Mouse (Mus musculus): ENCODE measurements around the gene Esyt1. TPM values are rescaled to one million over a fixed set of nuclear protein-coding genes. Genes with fewer than 3 reads are reported as not detected.

The Esyt1 gene
- 98.5 TPM for polyA plus RNA-seq (2014; fragmentation: Illumina TruSeq; extraction: RNeasy Lipid Tissue Mini Kit (QIAGEN cat#74804); ENCODE audit: low read depth, low replicate concordance)

GRCm38 (mm10) chr10:128525671-128526308, at the start of gene Esyt1:
Esyt1 (minus strand) TSS chr10:128525871.

GRCm38 (mm10) chr10:128565788-128566531, 40.3 kb upstream of the Esyt1 start, which contains the start of gene Pa2g4:
Pa2g4 (minus strand) TSS chr10:128565987.

GRCm38 (mm10) chr10:128548947-128549681, 23.4 kb upstream of the Esyt1 start, which contains the start of gene Rpl41:
Rpl41 (minus strand) TSS chr10:128549305.

GRCm38 (mm10) chr10:128547361-128548032, 21.8 kb upstream of the Esyt1 start, which contains the start of gene Zc3h10:
Zc3h10 (minus strand) TSS chr10:128547774.

GRCm38 (mm10) chr10:128498590-128498989, 27.1 kb downstream of the Esyt1 start, which contains the start of gene Myl6b:
Myl6b (minus strand) TSS chr10:128498685.

GRCm38 (mm10) chr10:128493695-128494666, 31.7 kb downstream of the Esyt1 start, which contains the start of gene Myl6:
Myl6 (minus strand) TSS chr10:128494145.

Other genes starting within 250 kb of the Esyt1 start
- gene Il23a, start 227.1 kb downstream of the Esyt1 start, polyA plus RNA-seq (2014; fragmentation: Illumina TruSeq; extraction: RNeasy Lipid Tissue Mini Kit (QIAGEN cat#74804); ENCODE audit: low read depth, low replicate concordance): 0.52 TPM
- gene Pan2, start 222.5 kb downstream of the Esyt1 start, polyA plus RNA-seq (2014; fragmentation: Illumina TruSeq; extraction: RNeasy Lipid Tissue Mini Kit (QIAGEN cat#74804); ENCODE audit: low read depth, low replicate concordance): 18.7 TPM
- 146 TPM for gene Cnpy2, start 203.4 kb downstream of the Esyt1 start, polyA plus RNA-seq (2014; fragmentation: Illumina TruSeq; extraction: RNeasy Lipid Tissue Mini Kit (QIAGEN cat#74804); ENCODE audit: low read depth, low replicate concordance)
- 162 TPM for gene Cs, start 188.1 kb downstream of the Esyt1 start, polyA plus RNA-seq (2014; fragmentation: Illumina TruSeq; extraction: RNeasy Lipid Tissue Mini Kit (QIAGEN cat#74804); ENCODE audit: low read depth, low replicate concordance)
- 39.7 TPM for gene Coq10a, start 156.9 kb downstream of the Esyt1 start, polyA plus RNA-seq (2014; fragmentation: Illumina TruSeq; extraction: RNeasy Lipid Tissue Mini Kit (QIAGEN cat#74804); ENCODE audit: low read depth, low replicate concordance)
- 26.0 TPM for gene Ankrd52, start 148.8 kb downstream of the Esyt1 start, polyA plus RNA-seq (2014; fragmentation: Illumina TruSeq; extraction: RNeasy Lipid Tissue Mini Kit (QIAGEN cat#74804); ENCODE audit: low read depth, low replicate concordance)
- 0.30 TPM for gene Slc39a5, start 124.6 kb downstream of the Esyt1 start, polyA plus RNA-seq (2014; fragmentation: Illumina TruSeq; extraction: RNeasy Lipid Tissue Mini Kit (QIAGEN cat#74804); ENCODE audit: low read depth, low replicate concordance)
- gene Nabp2, start 114.4 kb downstream of the Esyt1 start, polyA plus RNA-seq (2014; fragmentation: Illumina TruSeq; extraction: RNeasy Lipid Tissue Mini Kit (QIAGEN cat#74804); ENCODE audit: low read depth, low replicate concordance): 47.3 TPM
- gene Rnf41, start 114.2 kb downstream of the Esyt1 start, polyA plus RNA-seq (2014; fragmentation: Illumina TruSeq; extraction: RNeasy Lipid Tissue Mini Kit (QIAGEN cat#74804); ENCODE audit: low read depth, low replicate concordance): 33.2 TPM
- 105 TPM for gene Smarcc2, start 66.6 kb downstream of the Esyt1 start, polyA plus RNA-seq (2014; fragmentation: Illumina TruSeq; extraction: RNeasy Lipid Tissue Mini Kit (QIAGEN cat#74804); ENCODE audit: low read depth, low replicate concordance)
- gene Myl6, start 31.7 kb downstream of the Esyt1 start, polyA plus RNA-seq (2014; fragmentation: Illumina TruSeq; extraction: RNeasy Lipid Tissue Mini Kit (QIAGEN cat#74804); ENCODE audit: low read depth, low replicate concordance): 1,629 TPM
- 5.5 TPM for gene Myl6b, start 27.2 kb downstream of the Esyt1 start, polyA plus RNA-seq (2014; fragmentation: Illumina TruSeq; extraction: RNeasy Lipid Tissue Mini Kit (QIAGEN cat#74804); ENCODE audit: low read depth, low replicate concordance)
- 9.8 TPM for gene Zc3h10, start 21.9 kb upstream of the Esyt1 start, polyA plus RNA-seq (2014; fragmentation: Illumina TruSeq; extraction: RNeasy Lipid Tissue Mini Kit (QIAGEN cat#74804); ENCODE audit: low read depth, low replicate concordance)
- 2,778 TPM for gene Rpl41, start 23.4 kb upstream of the Esyt1 start, polyA plus RNA-seq (2014; fragmentation: Illumina TruSeq; extraction: RNeasy Lipid Tissue Mini Kit (QIAGEN cat#74804); ENCODE audit: low read depth, low replicate concordance)
- gene Pa2g4, start 40.1 kb upstream of the Esyt1 start, polyA plus RNA-seq (2014; fragmentation: Illumina TruSeq; extraction: RNeasy Lipid Tissue Mini Kit (QIAGEN cat#74804); ENCODE audit: low read depth, low replicate concordance): 63.0 TPM
- 32.3 TPM for gene Erbb3, start 63.8 kb upstream of the Esyt1 start, polyA plus RNA-seq (2014; fragmentation: Illumina TruSeq; extraction: RNeasy Lipid Tissue Mini Kit (QIAGEN cat#74804); ENCODE audit: low read depth, low replicate concordance)
- 1,498 TPM for gene Rps26, start 100.9 kb upstream of the Esyt1 start, polyA plus RNA-seq (2014; fragmentation: Illumina TruSeq; extraction: RNeasy Lipid Tissue Mini Kit (QIAGEN cat#74804); ENCODE audit: low read depth, low replicate concordance)
- gene Ikzf4, start 120.1 kb upstream of the Esyt1 start, polyA plus RNA-seq (2014; fragmentation: Illumina TruSeq; extraction: RNeasy Lipid Tissue Mini Kit (QIAGEN cat#74804); ENCODE audit: low read depth, low replicate concordance): 3.3 TPM
- 154 TPM for gene Suox, start 148.2 kb upstream of the Esyt1 start, polyA plus RNA-seq (2014; fragmentation: Illumina TruSeq; extraction: RNeasy Lipid Tissue Mini Kit (QIAGEN cat#74804); ENCODE audit: low read depth, low replicate concordance)
- 111 TPM for gene Rab5b, start 170.4 kb upstream of the Esyt1 start, polyA plus RNA-seq (2014; fragmentation: Illumina TruSeq; extraction: RNeasy Lipid Tissue Mini Kit (QIAGEN cat#74804); ENCODE audit: low read depth, low replicate concordance)
- 15.2 TPM for gene Pmel, start 178.3 kb upstream of the Esyt1 start, polyA plus RNA-seq (2014; fragmentation: Illumina TruSeq; extraction: RNeasy Lipid Tissue Mini Kit (QIAGEN cat#74804); ENCODE audit: low read depth, low replicate concordance)
- 20.1 TPM for gene Cdk2, start 179.2 kb upstream of the Esyt1 start, polyA plus RNA-seq (2014; fragmentation: Illumina TruSeq; extraction: RNeasy Lipid Tissue Mini Kit (QIAGEN cat#74804); ENCODE audit: low read depth, low replicate concordance)
- 16.4 TPM for gene Dgka, start 219.0 kb upstream of the Esyt1 start, polyA plus RNA-seq (2014; fragmentation: Illumina TruSeq; extraction: RNeasy Lipid Tissue Mini Kit (QIAGEN cat#74804); ENCODE audit: low read depth, low replicate concordance)
- 28.8 TPM for gene Pym1, start 222.0 kb upstream of the Esyt1 start, polyA plus RNA-seq (2014; fragmentation: Illumina TruSeq; extraction: RNeasy Lipid Tissue Mini Kit (QIAGEN cat#74804); ENCODE audit: low read depth, low replicate concordance)

Data from adipose tissue, adult 10 weeks (tissue).